Mouse (Mus musculus) brain, embryonic 14.5 days (tissue): ENCODE measurements around the gene Rapgef3.

ENCODE experiments used
- CTCF ChIP-seq: fragments of 200-500 bp; IDR thresholded peaks from 2 replicates; pipeline ENCODE4 v1.5.1; 2012; ENCODE audit warnings: inconsistent platforms, mild to moderate bottlenecking, moderate library complexity, borderline replicate concordance; ENCODE audit not compliant: insufficient read depth, insufficient read length; ENCODE audit errors: extremely low read depth
- POLR2A ChIP-seq: fragments of 200-500 bp; IDR thresholded peaks from 2 replicates; pipeline ENCODE4 v1.6.1; 2012; ENCODE audit warnings: mild to moderate bottlenecking, inconsistent platforms, borderline replicate concordance; ENCODE audit not compliant: poor library complexity, insufficient read depth, insufficient read length, severe bottlenecking; ENCODE audit errors: extremely low read depth

DNA sequence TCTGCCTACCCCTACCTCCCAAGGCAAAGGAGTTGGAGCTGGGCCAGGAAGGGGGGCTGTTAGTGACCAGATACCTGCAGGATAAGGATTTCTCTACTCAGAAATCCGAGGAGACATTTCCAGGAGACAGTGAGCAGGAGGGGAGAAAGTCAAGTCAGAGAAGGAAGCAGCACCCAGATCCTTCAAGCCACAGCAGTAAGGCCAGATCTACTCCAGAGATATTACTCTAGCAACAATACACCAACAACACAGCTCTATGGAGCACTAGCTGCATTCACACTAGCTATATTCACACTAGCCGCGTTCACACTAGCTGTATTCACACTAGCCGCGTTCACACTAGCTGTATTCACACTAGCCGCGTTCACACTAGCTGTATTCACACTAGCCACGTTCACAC lies 52.7 kb downstream of the Rapgef3 start:
- TF ChIP-seq CTCF, result no peak
- TF ChIP-seq POLR2A, result no peak
